Mouse (Mus musculus) myocyte (in vitro differentiated cells): ENCODE measurements at regions not wholly inside any gene's neighbourhood (a gene's known extent, or its start where the extent isn't known, plus 50 kb on each side); places are given as distances from the start of the nearest gene placed in this dataset.

Experiments used
- MYOG ChIP-seq, 3 experiments: IDR thresholded peaks; one replicate each; pipeline ENCODE4 v1.6.1; 2011; ENCODE audit warnings: control low read depth in 2 of 3, low read depth in 2 of 3, mild to moderate bottlenecking in 2 of 3; ENCODE audit not compliant: insufficient read length in 2 of 3, control insufficient read depth in 1 of 3, insufficient read depth in 1 of 3
- POLR2A ChIP-seq: IDR thresholded peaks from one replicate; pipeline ENCODE4 v1.6.1; 2011; ENCODE audit warnings: low read depth, mild to moderate bottlenecking, control low read depth, moderate library complexity; ENCODE audit not compliant: insufficient read length
- TCF3 ChIP-seq: IDR thresholded peaks from one replicate; pipeline ENCODE4 v1.6.1; 2011; ENCODE audit warnings: low read depth, control low read depth; ENCODE audit not compliant: insufficient read length

- TF ChIP-seq MYOG (IDR thresholded peaks at IDR 0.05; ENCODE audit: control insufficient read depth in 1 of 3, insufficient read depth in 1 of 3, insufficient read length in 2 of 3, low read depth in 2 of 3) = no peak
- TF ChIP-seq POLR2A = no peak
- TF ChIP-seq TCF3 = no peak
These were observed 62.4 kb upstream of the Cnksr3 start for GRCm38 (mm10) chr10:7274422-7274821.
